Mouse (Mus musculus) fibroblast of lung, adult 2 months (primary cell): Measurements from ENCODE around the gene Nup188.

Experiments
- DNase-seq: peaks from one replicate; pipeline ENCODE4 v3.0.0-alpha.2; 2011; ENCODE audit warnings: low read depth

Gene Nup188

DNA sequence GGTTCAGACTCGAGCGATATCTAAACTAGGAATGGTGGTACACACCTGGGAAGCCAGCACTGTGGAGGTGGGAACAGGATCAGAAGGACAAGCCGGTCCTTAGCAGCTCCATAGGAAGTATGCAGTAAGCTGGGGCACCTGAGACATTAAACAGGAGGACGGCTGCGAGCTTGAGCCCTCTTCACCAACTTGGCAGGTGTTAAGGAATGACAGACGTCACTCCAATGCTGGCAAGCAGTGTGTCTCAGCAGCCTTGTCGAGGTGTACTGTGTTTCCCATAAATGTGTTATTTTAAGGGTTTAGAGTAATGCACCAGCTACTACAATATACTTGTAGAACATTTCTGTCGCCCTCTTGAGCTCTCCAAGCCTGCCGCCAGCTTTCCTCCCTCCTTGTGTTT is 100.7 kb downstream of the Nup188 start:
- DNase-seq = no peak

GRCm38 (mm10) chr2:30389000-30389399 is 102.8 kb downstream of the Nup188 start:
- DNase-seq = no peak

DNA sequence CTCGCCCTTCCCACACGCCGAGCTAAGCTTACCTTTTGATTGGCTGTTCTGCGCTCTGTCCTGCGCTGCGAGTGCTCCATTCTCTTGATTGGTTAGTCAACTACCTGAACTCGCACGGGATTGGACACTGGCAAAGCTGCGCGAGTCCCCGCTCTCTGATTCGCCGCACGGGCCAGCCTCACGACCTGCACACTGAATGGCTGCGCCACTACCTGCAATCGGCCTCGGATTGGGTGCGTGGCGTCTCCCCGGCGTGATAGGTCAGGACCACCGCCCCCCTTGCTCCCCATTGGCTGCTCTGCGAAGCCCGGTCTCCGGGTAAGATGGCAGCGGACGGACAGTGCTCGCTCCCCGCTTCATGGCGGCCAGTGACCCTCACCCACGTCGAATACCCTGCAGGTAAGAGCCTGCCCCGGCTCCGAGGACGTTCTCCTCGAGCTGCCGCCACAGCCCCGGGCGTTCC is 105.9 kb downstream of the Nup188 start, which contains the start of gene Dolpp1:
Gene Dolpp1 (plus strand): TSS at position 141 of the 463 bp plus-strand sequence.
- peak; percentile 98 for DNase-seq

DNA sequence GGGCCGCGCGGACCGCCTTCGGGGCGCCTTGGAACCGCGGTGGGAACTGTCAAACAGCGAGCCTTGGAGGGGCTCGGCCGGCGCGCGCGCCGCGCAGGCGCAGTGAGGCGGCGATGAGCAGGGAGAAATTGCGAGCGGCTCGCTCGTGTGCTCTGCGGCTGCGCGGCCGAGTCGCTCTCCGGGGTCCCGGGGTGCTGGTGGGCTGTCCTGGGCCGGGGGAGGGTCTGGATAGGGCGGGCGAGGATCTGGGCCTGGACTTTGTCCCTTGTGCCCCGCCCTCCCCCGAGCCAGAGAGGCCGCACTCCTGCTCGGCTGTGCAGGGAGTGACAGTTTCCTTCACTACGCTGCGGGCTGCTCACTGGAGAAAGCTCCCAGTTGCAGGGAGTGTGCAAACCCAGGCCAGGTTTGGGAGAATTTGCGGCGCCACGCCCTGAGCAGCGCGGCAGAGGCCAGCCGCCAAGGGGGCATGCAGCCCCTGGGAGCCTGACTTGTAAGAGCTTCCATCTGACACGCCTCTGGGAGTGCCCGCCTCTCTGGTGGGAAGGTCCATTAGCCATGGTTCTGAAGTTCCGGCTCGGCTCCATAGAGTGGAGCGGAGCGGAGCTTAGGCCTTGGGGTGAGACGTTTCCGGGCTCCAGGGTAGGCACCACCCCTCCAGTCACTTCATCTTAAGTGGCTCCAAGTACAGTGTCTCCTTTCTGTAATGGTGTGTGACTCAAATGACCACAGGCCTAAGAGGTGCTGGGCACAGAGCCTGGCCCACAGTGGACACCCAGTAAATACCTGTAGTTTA is 106.6 kb downstream of the Nup188 start:
- peak; percentile 64 for DNase-seq

DNA sequence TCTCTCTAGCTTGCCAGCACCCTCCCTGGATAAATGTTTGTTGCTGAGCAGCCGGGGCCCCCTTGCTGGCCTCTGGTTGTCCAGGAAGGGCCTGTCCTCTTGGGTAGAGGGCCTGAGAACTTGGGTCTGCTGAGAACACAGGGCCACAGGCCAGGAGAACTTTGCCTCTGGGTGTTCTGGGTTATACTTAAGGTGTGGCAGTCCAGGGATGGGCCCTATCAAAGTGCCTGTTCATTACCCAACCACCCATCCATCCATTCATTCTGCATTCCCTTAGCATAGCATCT is 107.1 kb downstream of the Nup188 start:
- DNase-seq = no peak
